Mouse (Mus musculus) heart, postnatal 0 days (tissue): ENCODE data around the gene Spaca5. TPM values are rescaled to one million over a fixed set of nuclear protein-coding genes. Genes with fewer than 3 reads are reported as not detected.

Source experiments
- ATAC-seq: fragments of 200-750 bp; cut with Nextera tagmentation; 2 replicates; pipeline ENCODE4 v1.8.0; 2017; ENCODE audit warnings: low read depth, moderate number of reproducible peaks, moderate library complexity; ENCODE audit not compliant: insufficient read depth
- DNase-seq: peaks from one replicate; pipeline ENCODE4 v3.0.0-alpha.2; 2016; ENCODE audit warnings: low spot score
- H3K27ac ChIP-seq: fragments of 300-500 bp; sonication (generic); 2 replicates; pipeline ENCODE4 v1.5.1; 2014; ENCODE audit warnings: low read depth, mild to moderate bottlenecking
- H3K27me3 ChIP-seq: fragments of 300-500 bp; sonication (generic); 2 replicates; pipeline ENCODE4 v1.6.1; 2014; ENCODE audit warnings: low read length, mixed read lengths; ENCODE audit not compliant: control insufficient read depth, insufficient read depth
- H3K36me3 ChIP-seq: fragments of 300-500 bp; sonication (generic); replicated peaks from 2 replicates; pipeline ENCODE4 v1.6.1; 2014; ENCODE audit warnings: low read length, mixed read lengths; ENCODE audit not compliant: control insufficient read depth, insufficient read depth
- H3K4me1 ChIP-seq: fragments of 300-500 bp; sonication (generic); 2 replicates; pipeline ENCODE4 v1.6.1; 2014; ENCODE audit warnings: antibody characterized with exemption; ENCODE audit not compliant: control insufficient read depth, insufficient read depth
- H3K4me2 ChIP-seq: fragments of 300-500 bp; sonication (generic); 2 replicates; pipeline ENCODE4 v1.6.1; 2014; ENCODE audit warnings: low read depth, mild to moderate bottlenecking, low read length, moderate library complexity
- H3K4me3 ChIP-seq: fragments of 300-500 bp; sonication (generic); 2 replicates; pipeline ENCODE4 v1.5.1; 2014; ENCODE audit warnings: low read depth, low read length
- H3K9ac ChIP-seq: fragments of 300-500 bp; sonication (generic); replicated peaks from 2 replicates; pipeline ENCODE4 v1.6.1; 2014; ENCODE audit warnings: low read depth, low read length, mixed read lengths
- H3K9me3 ChIP-seq: fragments of 300-500 bp; sonication (generic); replicated peaks from 2 replicates; pipeline ENCODE4 v1.6.1; 2016; ENCODE audit warnings: low read length; ENCODE audit not compliant: control insufficient read depth
- CTCF ChIP-seq: IDR thresholded peaks from 2 replicates; pipeline ENCODE4 v1.5.1; 2016; ENCODE audit warnings: antibody characterized with exemption, control low read depth, low read depth
- EP300 ChIP-seq: IDR thresholded peaks from 2 replicates; pipeline ENCODE4 v1.6.1; 2016; ENCODE audit warnings: antibody characterized with exemption, low read depth
- WGBS: fragments of 180-500 bp; shearing (Covaris S2); extraction: QIAGEN DNeasy Blood & Tissue Kit; methylation state at CpG from one replicate; pipeline ENCODE4 v1.1.7; 2014; 5-methylcytosine and 5-hydroxymethylcytosine counted together
- polyA plus RNA-seq: library from polyadenylated mRNA; unstranded; fragments of >200 nt; fragmentation: Nextera tagmentation; extraction: Ambion mirVana; gene quantifications from 2 replicates; pipeline ENCODE4 v1.2.1, GENCODE M21; 2015
- total RNA-seq: library from RNA; depleted of rRNA; stranded (reverse); fragments of >200 nt; gene quantifications from 2 replicates; pipeline ENCODE4 v1.2.3, GENCODE M21; 2014; ENCODE audit warnings: low replicate concordance; rRNA removed

Spaca5 gene
- total RNA-seq (not detected in 2 replicates), polyA plus RNA-seq (not detected in 2 replicates)

GRCm38 (mm10) chrX:21068106-21068505 is at the start of gene Spaca5:
Spaca5 (plus strand) TSS chrX:21068406.
- Histone ChIP-seq H3K36me3 (no peaks in the 10 kb centered on the region), H3K9ac (no peak within 1 kb of the TSS), H3K9me3 (no peaks in the 10 kb centered on the region), H3K27me3 (no peaks in the 10 kb centered on the region), H3K4me2 (no peak within 1 kb of the TSS), H3K4me1 (no peaks in the 10 kb centered on the region), H3K27ac (no peak within 1 kb of the TSS), H3K4me3 (no peak within 1 kb of the TSS)
- no peak for ATAC-seq
- DNase-seq = no peak
- no peak for TF ChIP-seq CTCF
- TF ChIP-seq EP300 = no peak

DNA sequence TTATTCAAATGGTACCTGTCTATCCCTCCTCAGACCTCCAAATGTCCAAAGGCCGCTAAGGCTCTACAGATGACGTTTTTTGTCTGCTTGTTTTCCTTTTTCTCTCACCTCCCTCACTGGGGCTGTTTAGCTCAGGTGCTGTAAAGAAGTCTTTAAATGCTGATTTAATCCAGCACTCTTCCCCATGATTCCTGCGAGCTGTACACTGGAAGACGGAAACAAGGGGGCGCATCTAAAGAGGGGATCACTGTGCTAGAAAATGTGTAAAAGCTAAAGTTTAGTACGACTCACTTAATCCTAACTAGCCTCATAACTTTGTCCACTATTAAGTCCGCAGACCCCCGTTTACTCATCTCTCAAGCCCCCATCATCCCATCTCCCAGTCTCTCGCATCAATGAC is 6.7 kb upstream of the Spaca5 start:
- H3K9me3 ChIP-seq = no peaks in the 10 kb centered on the region
- no peak for TF ChIP-seq CTCF
- TF ChIP-seq EP300 = no peak
- no peaks in the 10 kb centered on the region for H3K36me3 ChIP-seq
- ATAC-seq = no peak
- H3K9ac ChIP-seq = peak overlapping the region; percentile 64
- no peaks in the 10 kb centered on the region for H3K4me1 ChIP-seq
- no peaks in the 10 kb centered on the region for H3K27me3 ChIP-seq
- peak overlapping the region; percentile 58 for H3K4me2 ChIP-seq
- 17% methylated on average over 9 of the region's 9 CpGs for WGBS
- peak overlapping the region; percentile 58 for H3K4me3 ChIP-seq
- H3K27ac ChIP-seq = no peak overlapping the region
- DNase-seq = no peak

- Histone ChIP-seq H3K27ac (no peak within 1 kb of the TSS), H3K9me3 (no peaks in the 10 kb centered on the region), H3K4me2 (peak within 1 kb of the TSS; percentile 58), H3K4me1 (no peaks in the 10 kb centered on the region), H3K27me3 (no peaks in the 10 kb centered on the region), H3K36me3 (no peaks in the 10 kb centered on the region), H3K4me3 (peak within 1 kb of the TSS; percentile 58), H3K9ac (peak within 1 kb of the TSS; percentile 64)
- peak; percentile 90 for ATAC-seq
- WGBS = 24% methylated on average over 25 of the region's 25 CpGs
- peak; percentile 84 for DNase-seq
- TF ChIP-seq CTCF (no peak), EP300 (no peak)
Measured at GRCm38 (mm10) chrX:21061866-21062543, 6.2 kb upstream of the Spaca5 start, which contains the start of gene Zfp182. Zfp182 (minus strand) TSS chrX:21062316.

GRCm38 (mm10) chrX:21062544-21062890 is 5.7 kb upstream of the Spaca5 start:
- ATAC-seq (no peak), DNase-seq (no peak)
- TF ChIP-seq CTCF (no peak), EP300 (no peak)
- Histone ChIP-seq H3K4me2 (peak overlapping the region; percentile 51), H3K9ac (no peak overlapping the region), H3K4me1 (no peaks in the 10 kb centered on the region), H3K27me3 (no peaks in the 10 kb centered on the region), H3K27ac (no peak overlapping the region), H3K36me3 (no peaks in the 10 kb centered on the region), H3K4me3 (peak overlapping the region; percentile 58), H3K9me3 (no peaks in the 10 kb centered on the region)
- 78% methylated on average over 3 of the region's 3 CpGs for WGBS

GRCm38 (mm10) chrX:21088645-21088982 is 20.4 kb downstream of the Spaca5 start:
- Histone ChIP-seq H3K9ac (peak overlapping the region; percentile 25; the same call in 1 of the 2 replicates), H3K4me3 (peak overlapping the region; percentile 50), H3K9me3 (no peaks in the 10 kb centered on the region), H3K4me1 (no peaks in the 10 kb centered on the region), H3K27me3 (no peaks in the 10 kb centered on the region), H3K36me3 (no peaks in the 10 kb centered on the region), H3K27ac (no peak overlapping the region; the same call in 1 of the 2 replicates), H3K4me2 (peak overlapping the region; percentile 58)
- ATAC-seq = no peak
- DNase-seq = no peak
- TF ChIP-seq CTCF (no peak), EP300 (no peak)
- WGBS = 35% methylated on average over 6 of the region's 6 CpGs
